Mouse (Mus musculus) gastrocnemius, adult 2 months (tissue): Measurements from ENCODE around the gene Lhx2. TPM values are rescaled to one million over a fixed set of nuclear protein-coding genes. Genes with fewer than 3 reads are reported as not detected.

ENCODE experiments used
- DNase-seq: peaks from one replicate; pipeline ENCODE4 v3.0.0; 2022
- H3K27ac ChIP-seq: fragments of 200-600 bp; 2 replicates; pipeline ENCODE4 v1.8.1; 2022; ENCODE audit warnings: mild to moderate bottlenecking
- H3K4me3 ChIP-seq: fragments of 200-600 bp; 2 replicates; pipeline ENCODE4 v1.8.1; 2022; ENCODE audit warnings: mild to moderate bottlenecking, moderate library complexity
- CTCF ChIP-seq: fragments of 200-600 bp; IDR thresholded peaks from 2 replicates; pipeline ENCODE4 v1.8.1; 2022; ENCODE audit warnings: antibody characterized with exemption, mild to moderate bottlenecking, moderate library complexity
- intact Hi-C: fragments of 180-260 bp; cut with DNase I; formaldehyde crosslinking; loops from one replicate; pipeline ENCODE4 v1.15.1; 2025
- total RNA-seq, 2 experiments: library from RNA; stranded (reverse); gene quantifications; 2 replicates each; pipeline ENCODE4 v1.2.3; 2021

The Lhx2 gene
- total RNA-seq, 2 experiments from 2014 or later, result 0.13 to 0.22 TPM

DNA sequence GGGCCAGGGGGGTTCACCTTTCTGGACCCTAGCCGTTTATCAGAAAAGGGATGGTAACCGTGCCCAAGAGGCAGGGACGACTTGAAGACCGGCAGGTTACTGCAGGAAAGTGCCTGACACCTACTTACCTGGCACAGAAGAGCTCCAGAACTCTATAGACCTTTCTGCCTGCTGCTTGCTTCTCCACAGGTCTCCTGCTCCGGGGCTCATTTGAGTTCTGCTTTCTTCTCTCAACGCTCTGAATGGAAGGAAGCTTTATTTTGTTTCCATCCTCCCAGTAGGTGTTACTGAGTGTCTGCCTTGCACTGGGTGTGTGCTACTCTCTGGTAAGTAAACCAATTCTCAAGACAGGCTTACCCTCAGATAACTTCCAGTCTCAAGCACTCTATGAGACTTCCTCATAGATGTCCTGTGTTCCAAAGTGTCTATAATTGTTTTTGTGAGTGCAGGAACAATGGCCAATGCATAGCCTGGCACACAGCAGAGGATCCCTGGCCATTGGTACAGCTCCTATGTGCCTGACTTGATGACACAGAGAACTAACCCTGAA is 1.9 kb upstream of the Lhx2 start:
- DNase-seq, result no peak
- intact Hi-C loops, result no loop called here
- Histone ChIP-seq H3K27ac (no peak overlapping the region), H3K4me3 (no peak overlapping the region)
- no peak for TF ChIP-seq CTCF

DNA sequence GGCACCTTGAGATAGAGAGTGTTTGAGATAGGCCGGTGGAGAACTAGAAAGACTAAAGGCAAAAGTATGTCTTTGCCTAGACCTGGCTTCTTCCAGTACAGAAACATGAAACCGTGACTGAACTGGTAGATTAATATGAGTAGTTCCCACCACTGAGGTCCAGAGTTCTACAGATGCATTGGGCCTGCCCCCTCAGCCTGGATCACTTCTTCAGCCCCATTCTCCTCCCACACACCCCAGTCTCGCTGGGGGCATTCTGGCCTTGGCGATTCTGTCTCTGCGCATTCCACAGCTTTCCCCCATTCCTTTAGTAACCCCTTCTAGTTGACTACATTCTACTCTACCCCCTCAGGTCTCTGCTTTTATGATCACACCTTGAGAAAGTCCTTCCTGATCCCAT is 1.4 kb upstream of the Lhx2 start:
- intact Hi-C loops, result no loop called here
- no peak overlapping the region for H3K4me3 ChIP-seq
- no peak for DNase-seq
- no peak for TF ChIP-seq CTCF
- no peak overlapping the region for H3K27ac ChIP-seq

DNA sequence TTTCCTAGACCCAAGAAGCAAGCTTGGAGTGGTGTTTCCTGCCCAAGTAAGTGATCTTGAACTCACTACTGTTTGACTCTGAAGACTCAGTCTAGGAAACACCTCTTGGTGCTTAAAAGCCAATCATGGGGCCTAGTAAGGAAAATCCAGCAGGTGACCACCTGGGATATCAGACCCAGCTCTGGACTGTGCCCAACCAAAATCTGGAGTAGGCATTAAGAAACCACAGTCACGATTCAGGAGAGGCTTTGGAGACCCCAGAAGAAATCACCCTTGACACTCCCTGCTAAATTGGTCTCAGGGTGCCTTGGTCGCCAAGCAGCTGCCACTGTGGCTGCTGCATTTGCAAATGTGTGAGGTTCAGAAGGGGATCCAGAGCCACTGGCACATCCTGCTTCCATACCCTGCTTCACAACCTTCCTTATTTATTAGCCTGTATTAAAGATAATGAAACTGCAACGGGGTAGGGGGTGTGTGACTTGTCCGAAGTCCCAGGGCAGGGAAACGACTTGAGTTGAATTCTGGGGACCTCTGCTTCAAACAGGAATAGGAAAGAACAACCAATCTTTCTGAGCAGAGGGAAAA is 641 bp upstream of the Lhx2 start:
- no peak for TF ChIP-seq CTCF

DNA sequence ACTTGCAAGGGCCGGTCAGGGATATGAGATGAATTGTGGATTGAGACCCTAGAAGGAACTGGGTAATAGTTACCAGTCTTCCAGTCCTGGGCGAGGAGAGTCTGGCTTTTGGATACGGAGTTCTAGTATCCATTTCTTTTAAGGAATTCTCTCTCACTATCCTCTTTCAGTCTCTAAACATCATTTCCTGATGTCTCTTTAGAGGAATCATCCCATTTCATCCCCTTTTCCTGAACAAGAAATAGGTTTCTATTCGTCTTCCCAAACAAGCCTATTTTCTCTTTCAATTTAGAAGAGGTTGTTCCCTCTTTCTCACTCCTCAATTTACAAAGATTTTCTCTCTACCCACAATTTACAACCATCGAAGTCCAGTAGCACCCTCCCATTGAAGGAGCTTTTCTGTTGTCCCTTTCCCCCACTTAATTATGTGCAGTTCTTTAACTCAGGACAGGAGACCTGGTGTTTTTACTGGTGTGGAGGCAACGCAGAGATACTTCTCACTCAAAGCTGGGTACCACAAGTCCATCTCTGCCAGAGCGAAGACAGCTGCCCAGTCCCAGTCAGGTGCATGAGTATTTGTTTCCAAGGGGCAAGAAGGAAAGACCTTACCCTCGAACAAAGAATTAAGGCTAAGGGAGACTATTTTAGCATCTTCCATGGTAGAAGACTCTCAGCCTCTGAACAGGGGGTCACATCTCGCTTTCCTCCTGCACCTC is 987 bp downstream of the Lhx2 start:
- DNase-seq, result no peak
- TF ChIP-seq CTCF, result no peak
- intact Hi-C loops, result no loop called here
- Histone ChIP-seq H3K4me3 (peak overlapping the region; percentile 74), H3K27ac (no peak overlapping the region)

More for the DNA sequence above, 641 bp upstream of the Lhx2 start:
- H3K4me3 ChIP-seq, result peak overlapping the region; percentile 74
- H3K27ac ChIP-seq, result no peak overlapping the region
- intact Hi-C loops, result no loop called here
- DNase-seq, result no peak

DNA sequence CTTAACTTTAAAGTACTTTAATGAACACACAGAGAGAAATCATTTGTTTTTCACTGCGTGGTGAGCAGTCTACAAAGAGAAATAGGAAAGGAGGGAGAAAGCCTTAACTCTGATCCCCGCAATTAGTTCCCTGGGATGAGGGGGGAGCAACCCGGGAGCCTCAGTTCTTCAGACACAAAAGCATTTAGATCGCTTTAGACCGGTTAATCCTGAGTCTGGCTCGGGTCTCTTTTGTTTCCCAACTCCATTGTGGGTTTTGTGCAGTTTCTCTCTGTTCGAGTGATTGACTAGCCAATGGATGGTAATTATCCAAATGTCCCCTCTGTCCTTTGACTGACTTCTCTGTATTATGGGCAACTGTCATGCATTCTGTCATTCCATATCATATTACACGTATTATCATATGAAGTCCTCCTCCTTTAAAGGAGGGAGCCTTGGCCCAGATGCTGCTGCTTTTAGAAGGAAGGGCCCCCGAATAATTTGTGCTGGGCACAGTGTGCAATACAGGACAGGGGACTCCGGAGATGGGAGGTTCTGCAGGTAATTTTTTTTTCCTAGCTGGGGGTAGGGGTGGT is 1.6 kb downstream of the Lhx2 start:
- TF ChIP-seq CTCF, result no peak
- no peak overlapping the region for H3K27ac ChIP-seq
- H3K4me3 ChIP-seq, result no peak overlapping the region
- intact Hi-C loops, result no loop called here
- no peak for DNase-seq

DNA sequence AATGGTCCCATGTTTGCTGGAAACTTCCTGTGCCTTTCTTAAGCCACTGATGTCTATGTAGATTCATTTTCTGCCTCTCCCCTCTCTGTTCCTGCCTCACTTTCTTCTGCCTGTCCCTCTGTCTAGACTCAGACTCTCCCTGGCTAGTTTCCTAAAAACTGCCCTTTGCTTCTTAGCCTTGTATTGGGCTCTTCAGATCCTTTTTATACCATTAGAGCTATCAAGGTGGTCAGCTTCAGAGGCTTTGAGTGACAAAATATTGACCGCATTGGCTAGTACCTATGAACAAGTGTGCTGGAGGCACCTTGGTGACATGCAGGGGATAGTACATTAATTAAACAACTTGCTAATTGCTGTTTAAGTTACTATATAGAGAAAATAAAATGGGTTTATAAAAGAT is 4.5 kb downstream of the Lhx2 start:
- DNase-seq, result no peak
- intact Hi-C loops, result no loop called here
- no peak for TF ChIP-seq CTCF
- H3K4me3 ChIP-seq, result no peak overlapping the region
- H3K27ac ChIP-seq, result no peak overlapping the region

DNA sequence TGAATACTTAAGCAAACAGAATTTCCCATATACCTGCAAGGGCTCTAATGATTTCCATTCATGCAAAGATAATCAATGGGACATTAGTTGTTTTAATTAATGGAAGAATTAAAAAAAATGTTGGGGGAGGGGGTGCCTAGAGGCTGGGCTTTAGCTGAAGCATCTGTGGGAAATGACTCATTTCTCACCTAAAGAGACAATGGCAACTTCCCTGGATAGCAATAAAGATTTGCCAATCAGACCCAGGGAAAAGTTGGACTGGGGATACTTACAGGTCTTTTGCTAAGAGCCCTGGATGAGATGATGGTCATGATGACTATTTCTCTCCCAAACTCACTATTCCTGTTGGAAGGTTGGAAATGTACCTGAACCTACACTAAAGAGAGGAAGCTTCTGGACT is 5.6 kb downstream of the Lhx2 start:
- H3K27ac ChIP-seq, result no peak overlapping the region
- TF ChIP-seq CTCF, result no peak
- intact Hi-C loops, result no loop called here
- no peak overlapping the region for H3K4me3 ChIP-seq
- no peak for DNase-seq

DNA sequence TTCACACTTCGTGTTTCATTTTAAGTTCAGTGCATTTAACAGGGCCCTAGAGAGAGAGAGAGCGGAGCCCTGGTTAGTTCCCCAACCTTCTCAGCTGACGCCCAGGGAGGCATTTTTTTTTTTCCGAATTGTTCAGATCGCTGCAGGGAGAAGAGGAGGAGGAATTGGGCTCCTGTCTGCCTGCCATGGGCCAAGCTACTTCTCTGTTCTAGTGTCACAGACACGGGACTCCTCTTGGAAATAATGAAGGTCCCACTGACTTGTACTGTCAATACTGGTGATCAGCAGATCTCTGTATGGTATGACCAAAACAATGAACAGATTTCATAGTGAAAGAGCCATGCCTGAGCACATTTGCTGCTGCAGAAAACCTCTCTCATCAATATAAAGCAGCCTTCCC is 7.3 kb downstream of the Lhx2 start:
- TF ChIP-seq CTCF, result no peak
- intact Hi-C loops, result no loop called here
- no peak overlapping the region for H3K4me3 ChIP-seq
- no peak for DNase-seq
- no peak overlapping the region for H3K27ac ChIP-seq

DNA sequence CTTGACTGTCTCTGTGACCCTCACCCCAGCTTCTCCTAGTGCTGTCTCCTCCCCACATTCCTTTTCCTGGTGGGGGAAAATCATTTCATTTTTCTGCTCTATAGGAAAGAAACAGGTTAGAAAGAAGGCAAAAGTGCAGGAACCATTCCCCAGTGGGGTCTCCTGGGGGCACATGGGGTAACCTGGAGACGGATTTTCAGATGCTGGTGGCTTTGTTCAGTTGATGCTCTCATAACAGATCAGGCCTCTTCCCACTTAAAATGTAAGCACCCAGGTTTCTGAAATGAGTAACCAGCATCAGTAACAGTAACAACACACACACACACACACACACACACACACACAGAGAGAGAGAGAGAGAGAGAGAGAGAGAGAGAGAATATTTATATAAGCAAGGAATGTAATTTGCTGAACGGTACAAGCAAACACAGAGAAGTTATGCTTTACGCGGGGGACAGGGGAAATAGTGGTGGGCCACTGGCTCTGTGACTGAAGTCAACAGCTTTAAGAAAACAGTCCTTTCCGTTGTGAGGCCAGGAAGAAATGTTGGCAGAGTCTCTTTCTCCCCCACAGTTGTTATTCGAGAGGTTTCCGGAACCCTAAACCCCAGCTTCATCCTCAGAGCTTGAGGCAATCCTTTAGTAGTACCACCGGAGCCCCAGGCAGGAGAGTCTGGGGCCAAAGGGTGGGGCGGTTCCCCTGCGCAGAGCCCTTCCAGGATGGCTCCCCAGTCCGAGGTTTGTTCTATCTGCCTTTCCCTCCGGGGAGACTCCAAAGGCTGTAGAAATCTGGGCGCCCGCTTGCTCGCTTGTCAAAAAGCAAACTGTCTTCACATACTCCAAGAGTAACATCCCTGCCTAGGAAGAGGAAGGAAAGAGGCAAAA is 8.0 kb downstream of the Lhx2 start:
- no peak overlapping the region for H3K27ac ChIP-seq
- no peak for TF ChIP-seq CTCF
- peak overlapping the region; percentile 65 for H3K4me3 ChIP-seq
- intact Hi-C loops, result no loop called here
- DNase-seq, result no peak

DNA sequence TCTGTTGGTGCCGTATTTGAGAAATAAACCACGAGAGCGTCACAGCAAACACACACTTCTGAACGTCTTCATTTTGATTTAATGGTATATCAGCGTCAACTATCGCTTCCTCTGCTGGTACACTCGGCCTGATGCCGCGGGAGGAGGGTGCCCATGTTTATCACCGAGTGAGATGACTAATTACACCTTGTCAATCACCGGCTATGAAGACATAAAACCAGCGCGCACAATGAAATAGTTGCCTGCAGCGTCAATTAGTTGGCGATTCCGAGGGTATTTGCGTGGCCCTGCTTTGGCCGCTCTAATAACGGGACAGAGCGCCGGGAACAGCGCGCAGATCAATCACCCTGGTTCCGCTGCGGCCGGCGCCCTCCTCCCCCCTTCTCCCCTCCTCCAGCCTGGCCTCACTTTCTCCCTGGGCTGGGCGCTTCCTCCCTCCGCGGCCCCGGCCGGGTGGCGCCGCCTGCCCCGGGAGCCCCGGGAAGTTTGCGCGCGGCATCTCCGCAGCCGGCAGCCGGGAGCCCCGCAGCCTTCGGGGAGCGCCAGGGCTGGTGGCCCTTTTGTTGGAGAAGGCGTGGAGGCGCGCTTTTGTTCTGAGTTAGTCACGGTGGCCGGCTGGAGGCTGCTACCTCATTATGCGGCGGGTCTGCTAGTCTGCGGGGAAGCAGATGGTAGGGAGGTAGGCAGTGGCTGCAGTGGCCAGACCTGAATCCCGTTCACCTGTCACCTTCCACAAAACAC is 8.9 kb downstream of the Lhx2 start:
- no peak for TF ChIP-seq CTCF
- Histone ChIP-seq H3K27ac (no peak overlapping the region), H3K4me3 (peak overlapping the region; percentile 65)
- no peak for DNase-seq
- intact Hi-C loops, result no loop called here

DNA sequence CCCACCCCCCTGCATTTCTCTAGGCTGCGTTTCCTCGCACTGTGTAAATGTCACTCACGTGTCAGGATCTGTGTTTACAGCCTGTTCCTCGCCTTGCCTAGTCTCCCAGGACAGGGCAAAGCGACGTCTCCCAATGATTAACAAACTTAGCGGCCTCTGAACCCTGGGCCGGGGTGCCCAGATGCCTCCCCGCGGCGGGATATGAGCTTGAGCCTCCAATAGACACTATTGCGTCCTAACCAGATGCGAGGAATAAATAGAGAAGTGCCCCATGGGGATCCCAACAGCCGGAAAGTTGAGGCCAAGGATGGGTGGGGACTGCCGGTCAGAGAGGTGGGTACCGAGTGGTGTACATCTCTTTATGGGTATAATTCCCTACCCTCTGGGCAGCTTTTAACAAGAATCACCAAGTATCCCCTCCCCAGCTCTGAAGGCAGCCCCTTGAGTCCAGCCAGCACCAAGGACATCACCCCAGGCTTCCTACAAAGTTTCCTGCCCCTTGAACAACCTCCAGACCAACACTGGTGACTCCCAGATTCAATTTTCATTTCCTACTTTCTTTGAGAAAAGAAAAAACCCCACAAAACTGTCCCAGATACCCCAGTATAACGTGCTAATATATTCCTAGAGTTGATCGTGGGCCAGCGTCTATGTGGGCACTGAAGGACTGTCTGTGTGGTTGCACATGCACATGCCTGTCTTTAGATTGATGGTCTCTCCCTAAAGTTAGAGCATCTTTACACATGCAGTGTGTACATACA is 9.8 kb downstream of the Lhx2 start:
- intact Hi-C loops, result no loop called here

More for the DNA sequence above, 9.8 kb downstream of the Lhx2 start:
- Histone ChIP-seq H3K4me3 (no peak overlapping the region), H3K27ac (no peak overlapping the region)
- no peak for TF ChIP-seq CTCF
- no peak for DNase-seq
